Mouse (Mus musculus) subcutaneous adipose tissue, adult 2 months (tissue): ENCODE results near the gene Cd44. TPM values are rescaled to one million over a fixed set of nuclear protein-coding genes. Genes with fewer than 3 reads are reported as not detected.

ENCODE experiments used
- polyA plus RNA-seq: library from polyadenylated mRNA; depleted of rRNA; stranded (reverse); fragments of >200 nt; gene quantifications from 2 replicates; pipeline ENCODE4 v1.2.3, GENCODE M21; 2012; ENCODE audit warnings: low replicate concordance; rRNA removed

Gene Cd44
- polyA plus RNA-seq: 21.6 and 47.1 TPM in 2 replicates

DNA sequence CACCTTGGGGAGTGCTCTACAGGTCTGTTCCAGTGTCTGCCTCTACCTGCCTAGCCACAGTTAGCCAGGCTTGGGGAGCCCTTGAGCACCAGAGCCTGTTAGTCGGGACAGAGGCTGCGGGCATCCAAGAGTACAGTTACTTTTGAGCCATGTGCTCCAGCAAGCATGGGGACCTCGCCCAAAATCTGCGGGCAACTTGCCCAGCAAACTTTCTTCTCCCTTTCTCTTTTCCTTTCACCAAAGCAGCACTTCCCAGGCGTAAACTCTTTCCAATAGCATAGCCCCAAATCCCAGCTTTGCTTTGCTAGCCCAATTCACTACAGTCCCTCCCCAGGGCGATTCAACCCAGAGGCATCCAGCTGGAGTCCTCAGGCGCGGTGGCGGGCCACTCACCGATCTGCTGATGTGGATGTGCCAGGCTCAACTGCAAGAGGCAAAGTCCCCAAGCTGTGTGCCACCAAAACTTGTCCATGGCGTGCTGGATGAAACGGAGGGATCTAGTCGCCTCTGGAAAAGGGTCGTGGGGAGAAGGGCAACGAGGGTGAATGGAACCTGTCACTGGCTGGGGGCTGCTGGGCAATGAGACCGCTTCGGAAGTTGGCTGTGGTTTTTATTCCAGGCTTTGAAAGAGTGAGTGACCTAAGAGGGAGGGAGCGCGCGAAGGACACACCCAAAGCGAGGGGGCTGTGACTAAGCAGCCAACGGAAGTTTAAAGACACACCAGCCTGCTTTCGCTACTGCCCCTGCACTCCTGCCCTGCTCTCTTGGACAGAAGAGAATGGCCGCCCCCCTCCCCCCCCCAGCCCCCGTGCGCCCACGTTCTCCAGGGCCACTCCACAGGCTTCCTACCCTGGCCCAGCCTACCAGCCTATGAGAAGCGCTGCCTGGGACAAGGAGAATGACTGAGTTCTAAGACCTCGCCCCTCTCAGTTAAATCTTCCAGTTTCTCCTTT lies at the start of gene Cd44:
TSS of gene Cd44 (minus strand) at position 791 of the 953 bp plus-strand sequence.

Other genes starting within 250 kb of the Cd44 start
- gene Slc1a2, start 243.0 kb downstream of the Cd44 start, polyA plus RNA-seq: 0.03 and 0.54 TPM in 2 replicates
- 38.6 and 50.0 TPM in 2 replicates for gene Pdhx, start 171.8 kb upstream of the Cd44 start, polyA plus RNA-seq
- gene Apip, start 172.0 kb upstream of the Cd44 start, polyA plus RNA-seq: 31.7 and 50.1 TPM in 2 replicates